Mouse (Mus musculus): Measurements from ENCODE around the gene Gna14. TPM values are rescaled to one million over a fixed set of nuclear protein-coding genes. Genes with fewer than 3 reads are reported as not detected.

The Gna14 gene
- polyA plus RNA-seq, 1 experiment from 2014 or later, result 23.8 TPM

GRCm38 (mm10) chr19:16506711-16507364, 71.3 kb downstream of the Gna14 start:
- Histone ChIP-seq H3K4me2 (ENCODE audit: low read length) (no peak overlapping the region), H3K27me3 (replicated peaks; ENCODE audit: control insufficient read depth, insufficient read depth, low read length) (no peaks in the 10 kb centered on the region), H3K4me3 (ENCODE audit: low read depth, low read length) (no peak overlapping the region), H3K27ac (ENCODE audit: low read depth) (no peak overlapping the region), H3K36me3 (ENCODE audit: control insufficient read depth, insufficient read depth, low read length) (no peaks in the 10 kb centered on the region), H3K9me3 (ENCODE audit: control insufficient read depth, low read length) (0 out of 2 replicates have a peak, but pooled peaks cover 5% of the 10 kb centered on the region), H3K4me1 (replicated peaks; ENCODE audit: control insufficient read depth, insufficient read depth, low read length) (peaks cover 8% of the 10 kb centered on the region), H3K9ac (ENCODE audit: low read length) (no peak overlapping the region)
- no peak for DNase-seq (ENCODE audit: low spot score)
- ATAC-seq (replicated peaks; ENCODE audit: low FRiP score, low TSS enrichment, low read depth), result no peak
- WGBS, result 81% methylated on average over 6 of the region's 6 CpGs

DNA sequence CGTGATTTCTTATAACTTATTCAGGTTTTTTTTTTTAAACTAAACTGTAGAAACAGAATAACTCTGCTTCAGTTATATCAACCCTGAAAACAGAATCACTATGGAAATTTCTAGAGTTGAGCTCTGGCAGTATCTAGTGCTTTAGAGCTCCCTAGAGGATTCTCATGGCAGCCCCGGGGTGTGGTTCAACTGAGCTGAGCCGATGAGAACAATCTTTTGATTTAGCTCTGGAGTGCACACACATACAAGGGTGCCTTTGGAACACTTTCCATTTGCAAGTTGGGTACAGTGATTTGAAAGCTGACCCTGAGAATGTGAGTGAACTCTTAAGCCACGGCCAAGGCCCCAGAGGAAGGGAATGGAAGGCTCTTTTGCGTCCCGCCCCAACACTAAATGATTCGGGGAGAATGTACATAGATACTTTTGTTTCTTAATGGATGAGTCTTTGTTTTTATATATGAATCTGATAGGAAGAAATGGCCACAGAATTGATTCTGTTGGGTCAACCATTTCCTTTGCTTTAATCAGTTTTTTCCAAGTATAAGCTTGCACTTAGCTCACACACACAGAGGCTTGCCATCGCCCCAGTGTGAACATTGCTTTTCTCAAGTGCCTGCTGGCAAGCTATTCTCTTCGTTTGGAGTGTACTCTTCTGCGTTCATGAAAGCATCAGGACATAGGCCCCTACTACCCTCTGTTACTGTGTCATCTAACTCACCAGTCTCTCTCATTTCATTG, 75.0 kb downstream of the Gna14 start:
- ATAC-seq (replicated peaks; ENCODE audit: low FRiP score, low TSS enrichment, low read depth), result no peak
- 0 out of 2 replicates have a peak, but pooled peaks cover 5% of the 10 kb centered on the region for H3K9me3 ChIP-seq (ENCODE audit: control insufficient read depth, low read length)
- WGBS, result 76% methylated on average over 10 of the region's 10 CpGs
- peaks cover 8% of the 10 kb centered on the region for H3K4me1 ChIP-seq (replicated peaks; ENCODE audit: control insufficient read depth, insufficient read depth, low read length)
- H3K27ac ChIP-seq (ENCODE audit: low read depth), result no peak overlapping the region
- peak; percentile 42 for DNase-seq (ENCODE audit: low spot score)
- no peak overlapping the region for H3K4me3 ChIP-seq (ENCODE audit: low read depth, low read length)
- no peaks in the 10 kb centered on the region for H3K27me3 ChIP-seq (replicated peaks; ENCODE audit: control insufficient read depth, insufficient read depth, low read length)
- H3K36me3 ChIP-seq (ENCODE audit: control insufficient read depth, insufficient read depth, low read length), result no peaks in the 10 kb centered on the region
- no peak overlapping the region for H3K9ac ChIP-seq (ENCODE audit: low read length)
- H3K4me2 ChIP-seq (ENCODE audit: low read length), result no peak overlapping the region

DNA sequence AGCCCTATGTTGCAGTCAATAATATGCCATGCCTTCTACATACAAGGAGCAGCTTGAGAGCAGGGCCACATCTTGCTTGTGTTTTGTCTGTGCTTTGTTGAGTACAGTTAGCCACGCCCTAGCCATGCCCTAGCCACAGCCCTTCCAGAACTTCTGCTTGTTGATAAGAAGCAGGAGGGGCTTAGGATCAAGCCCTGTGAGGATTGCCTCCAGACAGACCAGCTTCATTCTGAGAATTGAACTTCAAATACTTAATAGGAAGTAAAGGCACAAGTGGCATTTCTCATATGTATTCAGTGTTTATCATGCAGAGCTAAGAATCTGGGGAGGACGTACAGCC, 75.5 kb downstream of the Gna14 start:
- DNase-seq (ENCODE audit: low spot score) (no peak), ATAC-seq (replicated peaks; ENCODE audit: low FRiP score, low TSS enrichment, low read depth) (0 out of 2 replicates have a peak, but pooled peaks have one; percentile 8)

GRCm38 (mm10) chr19:16514201-16514600, 78.6 kb downstream of the Gna14 start:
- H3K9me3 ChIP-seq (ENCODE audit: control insufficient read depth, low read length), result no peaks in the 10 kb centered on the region
- H3K27ac ChIP-seq (ENCODE audit: low read depth), result no peak overlapping the region
- H3K9ac ChIP-seq (ENCODE audit: low read length), result no peak overlapping the region
- H3K4me2 ChIP-seq (ENCODE audit: low read length), result no peak overlapping the region
- no peaks in the 10 kb centered on the region for H3K36me3 ChIP-seq (ENCODE audit: control insufficient read depth, insufficient read depth, low read length)
- no peak for ATAC-seq (replicated peaks; ENCODE audit: low FRiP score, low TSS enrichment, low read depth)
- H3K4me3 ChIP-seq (ENCODE audit: low read depth, low read length), result no peak overlapping the region
- peak; percentile 41 for DNase-seq (ENCODE audit: low spot score)
- WGBS, result 71% methylated on average over 4 of the region's 4 CpGs
- no peaks in the 10 kb centered on the region for H3K27me3 ChIP-seq (replicated peaks; ENCODE audit: control insufficient read depth, insufficient read depth, low read length)
- H3K4me1 ChIP-seq (replicated peaks; ENCODE audit: control insufficient read depth, insufficient read depth, low read length), result peaks cover 8% of the 10 kb centered on the region

More for the DNA sequence above, 75.5 kb downstream of the Gna14 start:
- no peak overlapping the region for H3K4me2 ChIP-seq (ENCODE audit: low read length)
- peaks cover 8% of the 10 kb centered on the region for H3K4me1 ChIP-seq (replicated peaks; ENCODE audit: control insufficient read depth, insufficient read depth, low read length)
- no peak overlapping the region for H3K27ac ChIP-seq (ENCODE audit: low read depth)
- WGBS, result 30% methylated on average over 2 of the region's 2 CpGs
- H3K9me3 ChIP-seq (ENCODE audit: control insufficient read depth, low read length), result 0 out of 2 replicates have a peak, but pooled peaks cover 5% of the 10 kb centered on the region
- H3K27me3 ChIP-seq (replicated peaks; ENCODE audit: control insufficient read depth, insufficient read depth, low read length), result no peaks in the 10 kb centered on the region
- no peak overlapping the region for H3K4me3 ChIP-seq (ENCODE audit: low read depth, low read length)
- H3K36me3 ChIP-seq (ENCODE audit: control insufficient read depth, insufficient read depth, low read length), result no peaks in the 10 kb centered on the region
- H3K9ac ChIP-seq (ENCODE audit: low read length), result no peak overlapping the region

- no peak for ATAC-seq (replicated peaks; ENCODE audit: low FRiP score, low TSS enrichment, low read depth)
Observed at GRCm38 (mm10) chr19:16518569-16518968, 83.0 kb downstream of the Gna14 start.

DNA sequence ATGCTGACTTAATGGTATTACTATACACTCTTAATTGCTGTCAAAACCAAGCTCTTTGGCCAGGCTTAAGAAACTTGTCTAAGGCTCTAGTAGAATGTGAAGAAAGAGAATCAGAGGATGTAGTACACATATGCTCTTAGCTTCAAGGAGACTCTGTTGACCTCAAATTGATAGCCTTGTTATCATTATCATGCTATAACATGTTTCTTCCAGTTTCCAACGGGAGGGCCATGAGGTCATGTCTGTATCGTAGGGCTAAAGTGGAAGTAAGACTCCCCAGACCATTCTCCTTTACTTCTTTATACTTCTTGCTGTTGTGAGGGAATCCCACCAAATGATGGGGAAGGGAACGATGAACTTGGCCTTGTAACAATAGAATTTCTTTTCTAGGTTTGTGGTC, 85.0 kb downstream of the Gna14 start:
- WGBS, result 86% methylated on average over 3 of the region's 3 CpGs
- Histone ChIP-seq H3K9me3 (ENCODE audit: control insufficient read depth, low read length) (no peaks in the 10 kb centered on the region), H3K27me3 (replicated peaks; ENCODE audit: control insufficient read depth, insufficient read depth, low read length) (no peaks in the 10 kb centered on the region), H3K27ac (ENCODE audit: low read depth) (no peak overlapping the region), H3K36me3 (ENCODE audit: control insufficient read depth, insufficient read depth, low read length) (no peaks in the 10 kb centered on the region), H3K4me1 (replicated peaks; ENCODE audit: control insufficient read depth, insufficient read depth, low read length) (no peaks in the 10 kb centered on the region; the same call in 1 of the 2 replicates), H3K4me3 (ENCODE audit: low read depth, low read length) (no peak overlapping the region), H3K4me2 (ENCODE audit: low read length) (no peak overlapping the region), H3K9ac (ENCODE audit: low read length) (no peak overlapping the region)
- ATAC-seq (replicated peaks; ENCODE audit: low FRiP score, low TSS enrichment, low read depth) (no peak), DNase-seq (ENCODE audit: low spot score) (no peak)

More at GRCm38 (mm10) chr19:16518569-16518968, 83.0 kb downstream of the Gna14 start:
- Histone ChIP-seq H3K9ac (ENCODE audit: low read length) (no peak overlapping the region), H3K27me3 (replicated peaks; ENCODE audit: control insufficient read depth, insufficient read depth, low read length) (no peaks in the 10 kb centered on the region), H3K9me3 (ENCODE audit: control insufficient read depth, low read length) (no peaks in the 10 kb centered on the region), H3K4me3 (ENCODE audit: low read depth, low read length) (no peak overlapping the region), H3K27ac (ENCODE audit: low read depth) (no peak overlapping the region), H3K36me3 (ENCODE audit: control insufficient read depth, insufficient read depth, low read length) (no peaks in the 10 kb centered on the region), H3K4me1 (replicated peaks; ENCODE audit: control insufficient read depth, insufficient read depth, low read length) (no peaks in the 10 kb centered on the region; the same call in 1 of the 2 replicates), H3K4me2 (ENCODE audit: low read length) (no peak overlapping the region)
- DNase-seq (ENCODE audit: low spot score), result no peak
- 63% methylated on average over 3 of the region's 3 CpGs for WGBS

GRCm38 (mm10) chr19:16526302-16526880, 90.8 kb downstream of the Gna14 start:
- no peaks in the 10 kb centered on the region for H3K9me3 ChIP-seq (ENCODE audit: control insufficient read depth, low read length)
- peaks cover 27% of the 10 kb centered on the region for H3K4me1 ChIP-seq (replicated peaks; ENCODE audit: control insufficient read depth, insufficient read depth, low read length)
- no peaks in the 10 kb centered on the region for H3K36me3 ChIP-seq (ENCODE audit: control insufficient read depth, insufficient read depth, low read length)
- no peaks in the 10 kb centered on the region for H3K27me3 ChIP-seq (replicated peaks; ENCODE audit: control insufficient read depth, insufficient read depth, low read length)
- H3K27ac ChIP-seq (ENCODE audit: low read depth), result no peak overlapping the region
- no peak overlapping the region for H3K9ac ChIP-seq (ENCODE audit: low read length)
- H3K4me3 ChIP-seq (ENCODE audit: low read depth, low read length), result no peak overlapping the region
- no peak overlapping the region for H3K4me2 ChIP-seq (ENCODE audit: low read length)
- ATAC-seq (replicated peaks; ENCODE audit: low FRiP score, low TSS enrichment, low read depth), result no peak
- WGBS, result 65% methylated on average over 9 of the region's 9 CpGs
- no peak for DNase-seq (ENCODE audit: low spot score)

GRCm38 (mm10) chr19:16527031-16527430, 91.5 kb downstream of the Gna14 start:
- H3K4me2 ChIP-seq (ENCODE audit: low read length), result no peak overlapping the region
- H3K9me3 ChIP-seq (ENCODE audit: control insufficient read depth, low read length), result no peaks in the 10 kb centered on the region
- H3K4me1 ChIP-seq (replicated peaks; ENCODE audit: control insufficient read depth, insufficient read depth, low read length), result peaks cover 27% of the 10 kb centered on the region
- no peaks in the 10 kb centered on the region for H3K27me3 ChIP-seq (replicated peaks; ENCODE audit: control insufficient read depth, insufficient read depth, low read length)
- ATAC-seq (replicated peaks; ENCODE audit: low FRiP score, low TSS enrichment, low read depth) (no peak), DNase-seq (ENCODE audit: low spot score) (no peak)
- no peak overlapping the region for H3K4me3 ChIP-seq (ENCODE audit: low read depth, low read length)
- WGBS, result 49% methylated on average over 5 of the region's 5 CpGs
- H3K9ac ChIP-seq (ENCODE audit: low read length), result no peak overlapping the region
- H3K36me3 ChIP-seq (ENCODE audit: control insufficient read depth, insufficient read depth, low read length), result no peaks in the 10 kb centered on the region
- no peak overlapping the region for H3K27ac ChIP-seq (ENCODE audit: low read depth)

All from intestine, embryonic 14.5 days (tissue).